Mouse (Mus musculus) hindbrain, embryonic 14.5 days (tissue): ENCODE data around the gene Zfp367. TPM values are rescaled to one million over a fixed set of nuclear protein-coding genes. Genes with fewer than 3 reads are reported as not detected.

ENCODE experiments used
- ATAC-seq: fragments of 200-750 bp; cut with Nextera tagmentation; 2 replicates; pipeline ENCODE4 v1.8.0; 2017; ENCODE audit warnings: moderate number of reproducible peaks, mild to moderate bottlenecking, moderate TSS enrichment, moderate library complexity; ENCODE audit not compliant: low FRiP score
- DNase-seq: peaks from one replicate; pipeline ENCODE4 v3.0.0-alpha.2; 2015; ENCODE audit warnings: low spot score
- H3K27ac ChIP-seq: fragments of 300-500 bp; sonication (generic); 2 replicates; pipeline ENCODE4 v1.5.1; 2014; ENCODE audit warnings: mild to moderate bottlenecking, moderate library complexity
- H3K27me3 ChIP-seq: fragments of 300-500 bp; sonication (generic); 2 replicates; pipeline ENCODE4 v1.6.1; 2014; ENCODE audit warnings: mild to moderate bottlenecking, low read length, mixed read lengths; ENCODE audit not compliant: control insufficient read depth, insufficient read depth
- H3K36me3 ChIP-seq: fragments of 300-500 bp; sonication (generic); replicated peaks from 2 replicates; pipeline ENCODE4 v1.6.1; 2014; ENCODE audit not compliant: control insufficient read depth, insufficient read depth
- H3K4me1 ChIP-seq: fragments of 300-500 bp; sonication (generic); replicated peaks from 2 replicates; pipeline ENCODE4 v1.6.1; 2014; ENCODE audit warnings: antibody characterized with exemption, low read length, mixed read lengths; ENCODE audit not compliant: control insufficient read depth, insufficient read depth
- H3K4me2 ChIP-seq: fragments of 300-500 bp; sonication (generic); replicated peaks from 2 replicates; pipeline ENCODE4 v1.6.1; 2014; ENCODE audit warnings: mild to moderate bottlenecking, moderate library complexity
- H3K4me3 ChIP-seq: fragments of 300-500 bp; sonication (generic); replicated peaks from 2 replicates; pipeline ENCODE4 v1.5.1; 2014; ENCODE audit warnings: mild to moderate bottlenecking, low read length
- H3K9ac ChIP-seq: fragments of 300-500 bp; sonication (generic); 2 replicates; pipeline ENCODE4 v1.6.1; 2014
- H3K9me3 ChIP-seq: fragments of 300-500 bp; sonication (generic); 2 replicates; pipeline ENCODE4 v1.6.1; 2016; ENCODE audit warnings: low read length; ENCODE audit not compliant: control insufficient read depth
- WGBS: fragments of 180-500 bp; shearing (Covaris S2); extraction: QIAGEN DNeasy Blood & Tissue Kit; methylation state at CpG from one replicate; pipeline ENCODE4 v1.1.7; 2014; 5-methylcytosine and 5-hydroxymethylcytosine counted together
- polyA plus RNA-seq: library from polyadenylated mRNA; unstranded; fragments of >200 nt; fragmentation: Nextera tagmentation; extraction: Ambion mirVana; gene quantifications from 2 replicates; pipeline ENCODE4 v1.2.1, GENCODE M21; 2014

The Zfp367 gene
- polyA plus RNA-seq, 1 experiment from 2014 or later = 5.8 TPM

DNA sequence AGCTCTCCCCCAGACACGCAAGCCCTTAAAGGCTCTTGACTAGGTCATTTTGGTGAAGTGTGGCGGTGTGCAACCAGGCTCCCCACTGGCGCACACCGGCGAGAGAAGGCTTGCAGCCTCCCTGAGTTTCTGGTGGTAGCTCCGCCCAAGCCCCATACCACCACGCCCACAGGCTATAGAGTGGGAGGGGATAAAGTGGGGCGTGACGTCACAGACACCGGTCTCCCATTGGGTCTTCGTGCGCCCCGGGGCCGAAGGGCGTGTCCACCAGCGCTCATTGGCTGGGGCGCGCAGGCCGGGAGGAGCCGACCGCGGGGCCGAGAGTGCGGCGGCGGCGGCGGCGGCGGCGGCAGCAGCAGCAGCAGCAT, 8.5 kb upstream of the Zfp367 start, which contains the start of gene Habp4:
Gene Habp4 (plus strand): TSS at position 277 of the 368 bp plus-strand sequence.
- 0% methylated on average over 27 of the region's 31 CpGs for WGBS
- peak; percentile 99 for ATAC-seq
- peaks cover 5% of the 10 kb centered on the region for H3K27me3 ChIP-seq

DNA sequence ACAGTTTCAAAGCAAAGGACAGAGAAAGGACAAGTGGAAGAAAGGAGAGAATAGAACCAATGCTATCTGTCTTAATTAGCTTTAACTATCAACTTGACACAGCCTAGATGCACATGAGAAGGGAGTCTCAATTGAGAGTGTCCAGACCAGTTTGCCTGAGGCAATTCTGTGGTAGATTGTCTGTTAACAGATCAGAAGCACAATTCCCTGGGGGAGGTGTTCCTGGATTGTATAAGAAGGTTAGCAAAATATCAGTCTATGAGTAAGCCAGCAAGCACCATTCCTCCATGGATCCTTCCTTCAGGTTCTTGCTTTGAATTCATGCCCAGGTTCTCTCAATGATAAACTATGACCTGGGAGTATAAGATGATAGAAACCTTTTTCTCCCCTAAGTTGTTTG, 4.0 kb upstream of the Zfp367 start:
- Histone ChIP-seq H3K4me3 (no peak overlapping the region), H3K36me3 (no peaks in the 10 kb centered on the region), H3K4me2 (no peak overlapping the region), H3K9ac (no peak overlapping the region), H3K4me1 (no peaks in the 10 kb centered on the region), H3K27ac (no peak overlapping the region), H3K27me3 (peaks cover 5% of the 10 kb centered on the region), H3K9me3 (no peaks in the 10 kb centered on the region)
- DNase-seq (no peak), ATAC-seq (no peak)

More for the DNA sequence above, 8.5 kb upstream of the Zfp367 start, which contains the start of gene Habp4:
- peak within 1 kb of the TSS; percentile 88 for H3K9ac ChIP-seq
- peaks cover under 1% of the 10 kb centered on the region; the same call in 1 of the 2 replicates for H3K36me3 ChIP-seq
- peak within 1 kb of the TSS; percentile 82 for H3K4me3 ChIP-seq
- DNase-seq = peak; percentile 98
- peak within 1 kb of the TSS; percentile 79 for H3K27ac ChIP-seq
- peak within 1 kb of the TSS; percentile 85 for H3K4me2 ChIP-seq
- no peaks in the 10 kb centered on the region for H3K4me1 ChIP-seq
- peaks cover 8% of the 10 kb centered on the region; the same call in 1 of the 2 replicates for H3K9me3 ChIP-seq

GRCm38 (mm10) chr13:64155171-64155571, 2.2 kb upstream of the Zfp367 start:
- no peak for DNase-seq
- no peak overlapping the region for H3K9ac ChIP-seq

DNA sequence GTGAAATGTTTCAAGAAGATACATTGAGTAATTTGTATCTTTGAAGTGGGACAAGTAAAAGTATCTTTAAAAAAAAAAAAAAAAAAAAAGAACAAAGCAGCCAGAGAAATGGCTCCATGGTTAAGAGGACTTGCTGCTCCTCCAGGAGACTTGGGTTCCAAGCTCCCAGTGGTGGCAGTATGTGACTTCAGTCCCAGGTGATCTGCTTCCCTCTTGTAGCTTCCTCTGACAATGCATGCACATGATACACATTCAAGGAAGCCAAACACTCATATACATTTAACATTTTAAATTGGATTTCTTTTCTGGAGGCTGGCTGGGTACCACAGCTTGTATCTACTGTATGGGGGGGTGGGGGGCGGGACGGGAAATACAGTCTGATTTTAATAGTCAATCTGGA, 1.6 kb upstream of the Zfp367 start:
- no peak for ATAC-seq
- Histone ChIP-seq H3K4me1 (peaks cover 5% of the 10 kb centered on the region; the same call in 1 of the 2 replicates), H3K27me3 (no peaks in the 10 kb centered on the region), H3K27ac (no peak overlapping the region), H3K4me2 (no peak overlapping the region), H3K9me3 (no peaks in the 10 kb centered on the region), H3K4me3 (no peak overlapping the region), H3K9ac (no peak overlapping the region), H3K36me3 (no peaks in the 10 kb centered on the region)
- WGBS = 61% methylated on average over 2 of the region's 2 CpGs
- no peak for DNase-seq

More at GRCm38 (mm10) chr13:64155171-64155571, 2.2 kb upstream of the Zfp367 start:
- Histone ChIP-seq H3K9me3 (no peaks in the 10 kb centered on the region), H3K4me1 (peaks cover 5% of the 10 kb centered on the region; the same call in 1 of the 2 replicates), H3K27me3 (peaks cover 3% of the 10 kb centered on the region), H3K36me3 (no peaks in the 10 kb centered on the region), H3K4me3 (no peak overlapping the region), H3K27ac (no peak overlapping the region), H3K4me2 (no peak overlapping the region)
- 3% methylated on average over 1 of the region's 1 CpGs for WGBS
- no peak for ATAC-seq

- Histone ChIP-seq H3K4me3 (peak overlapping the region; percentile 91), H3K4me2 (peak overlapping the region; percentile 92), H3K4me1 (peaks cover 5% of the 10 kb centered on the region; the same call in 1 of the 2 replicates), H3K9me3 (no peaks in the 10 kb centered on the region), H3K9ac (peak overlapping the region; percentile 13; the same call in 1 of the 2 replicates), H3K27me3 (no peaks in the 10 kb centered on the region), H3K36me3 (no peaks in the 10 kb centered on the region), H3K27ac (no peak overlapping the region)
- DNase-seq (no peak), ATAC-seq (peak; percentile 24; the same call in 1 of the 2 replicates)
- under 1% methylated on average over 18 of the region's 18 CpGs for WGBS
These were observed 807 bp upstream of the Zfp367 start for GRCm38 (mm10) chr13:64153751-64154267.

GRCm38 (mm10) chr13:64152671-64153082, 325 bp downstream of the Zfp367 start:
- Histone ChIP-seq H3K36me3 (no peaks in the 10 kb centered on the region), H3K27ac (peak overlapping the region; percentile 54), H3K4me3 (peak overlapping the region; percentile 91), H3K4me1 (peaks cover 5% of the 10 kb centered on the region; the same call in 1 of the 2 replicates), H3K4me2 (peak overlapping the region; percentile 92), H3K9me3 (no peaks in the 10 kb centered on the region), H3K27me3 (no peaks in the 10 kb centered on the region), H3K9ac (peak overlapping the region; percentile 62)
- DNase-seq = no peak
- WGBS = 0% methylated on average over 31 of the region's 61 CpGs
- peak; percentile 54 for ATAC-seq

- H3K4me2 ChIP-seq = peak overlapping the region; percentile 92
- 1% methylated on average over 42 of the region's 42 CpGs for WGBS
- H3K9ac ChIP-seq = peak overlapping the region; percentile 62
- peak overlapping the region; percentile 91 for H3K4me3 ChIP-seq
- H3K4me1 ChIP-seq = peaks cover 5% of the 10 kb centered on the region; the same call in 1 of the 2 replicates
- H3K36me3 ChIP-seq = no peaks in the 10 kb centered on the region
- no peaks in the 10 kb centered on the region for H3K27me3 ChIP-seq
- peak overlapping the region; percentile 54 for H3K27ac ChIP-seq
- H3K9me3 ChIP-seq = no peaks in the 10 kb centered on the region
- peak; percentile 75 for DNase-seq
- peak; percentile 41 for ATAC-seq
These were observed 747 bp downstream of the Zfp367 start for GRCm38 (mm10) chr13:64152241-64152669.

DNA sequence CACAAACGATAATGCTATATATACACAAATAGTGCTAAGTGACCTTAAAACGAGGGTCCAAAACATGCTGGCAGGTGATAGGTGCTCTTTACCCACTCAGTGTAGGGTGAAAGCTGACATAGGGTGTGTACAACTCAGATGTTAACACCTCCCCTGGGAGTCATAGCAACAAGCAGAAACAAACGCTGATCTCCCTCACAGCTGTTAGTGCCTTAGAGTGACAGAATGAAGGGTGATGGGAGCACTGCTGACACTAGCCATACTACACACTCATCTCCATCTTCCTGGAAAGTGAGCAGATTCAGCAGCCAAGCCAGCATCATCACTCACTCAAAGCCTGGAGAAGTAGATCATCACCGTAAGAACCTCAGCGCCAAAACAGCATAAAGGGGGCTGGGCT, 2.9 kb downstream of the Zfp367 start:
- WGBS = 70% methylated on average over 5 of the region's 5 CpGs

DNA sequence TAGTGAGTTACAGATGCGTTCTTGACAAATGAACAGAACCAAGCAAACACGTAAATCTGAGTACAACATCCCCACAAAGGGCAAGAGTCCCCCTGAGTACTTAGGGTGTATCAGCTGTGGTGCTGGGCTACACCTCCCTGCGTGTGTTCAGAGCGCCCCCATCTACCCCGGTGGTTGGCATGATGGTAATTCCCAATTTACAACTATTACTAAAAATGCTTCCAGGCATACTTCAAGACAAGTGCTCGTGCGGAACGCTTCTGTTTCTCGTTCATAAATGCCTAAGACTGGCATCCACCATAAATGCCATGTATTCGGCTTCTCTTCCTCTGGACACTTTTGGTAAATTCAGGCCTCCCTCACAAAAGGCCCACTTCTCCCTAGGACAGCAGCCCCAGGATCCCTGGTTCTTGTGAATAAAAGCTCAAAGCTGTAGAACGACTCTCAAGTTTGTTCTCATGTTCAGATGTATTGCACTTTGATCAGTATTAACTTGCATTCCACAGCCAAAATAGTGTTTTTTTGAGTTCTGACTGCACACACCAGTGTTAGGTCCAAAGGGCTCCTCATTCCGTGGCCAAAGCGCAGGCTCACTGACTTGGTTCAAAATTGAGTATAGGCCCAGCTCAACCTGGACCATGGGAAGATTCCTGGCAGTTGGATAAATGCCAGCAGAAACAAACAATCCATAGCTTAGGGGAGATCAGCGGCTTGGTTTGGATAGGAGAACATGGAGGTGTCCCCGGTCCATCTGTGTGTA, 23.2 kb downstream of the Zfp367 start:
- no peak for DNase-seq
- peak overlapping the region; percentile 65 for H3K9ac ChIP-seq
- no peaks in the 10 kb centered on the region for H3K36me3 ChIP-seq

More for the DNA sequence above, 2.9 kb downstream of the Zfp367 start:
- H3K36me3 ChIP-seq = no peaks in the 10 kb centered on the region
- H3K4me1 ChIP-seq = peaks cover 5% of the 10 kb centered on the region; the same call in 1 of the 2 replicates
- H3K27ac ChIP-seq = no peak overlapping the region
- no peaks in the 10 kb centered on the region for H3K9me3 ChIP-seq
- no peak overlapping the region for H3K4me2 ChIP-seq
- H3K4me3 ChIP-seq = no peak overlapping the region
- ATAC-seq = no peak
- DNase-seq = no peak
- H3K27me3 ChIP-seq = no peaks in the 10 kb centered on the region
- no peak overlapping the region for H3K9ac ChIP-seq

More for the DNA sequence above, 23.2 kb downstream of the Zfp367 start:
- Histone ChIP-seq H3K27me3 (no peaks in the 10 kb centered on the region), H3K4me2 (peak overlapping the region; percentile 96), H3K4me1 (peaks cover 5% of the 10 kb centered on the region; the same call in 1 of the 2 replicates), H3K4me3 (peak overlapping the region; percentile 48), H3K27ac (no peak overlapping the region), H3K9me3 (no peaks in the 10 kb centered on the region)
- WGBS = 39% methylated on average over 15 of the region's 15 CpGs
- no peak for ATAC-seq
